Mouse (Mus musculus) erythroblast, embryonic 14.5 days (primary cell): ENCODE data around the gene Tcea3.

Source experiments
- GATA1 ChIP-seq: IDR thresholded peaks from 2 replicates; pipeline ENCODE4 v1.6.1; 2012; ENCODE audit warnings: low read length, inconsistent platforms, mixed read lengths
- TAL1 ChIP-seq: IDR thresholded peaks from 3 replicates; pipeline ENCODE4 v1.6.1; 2012; ENCODE audit warnings: low read length, inconsistent platforms, mixed read lengths

DNA sequence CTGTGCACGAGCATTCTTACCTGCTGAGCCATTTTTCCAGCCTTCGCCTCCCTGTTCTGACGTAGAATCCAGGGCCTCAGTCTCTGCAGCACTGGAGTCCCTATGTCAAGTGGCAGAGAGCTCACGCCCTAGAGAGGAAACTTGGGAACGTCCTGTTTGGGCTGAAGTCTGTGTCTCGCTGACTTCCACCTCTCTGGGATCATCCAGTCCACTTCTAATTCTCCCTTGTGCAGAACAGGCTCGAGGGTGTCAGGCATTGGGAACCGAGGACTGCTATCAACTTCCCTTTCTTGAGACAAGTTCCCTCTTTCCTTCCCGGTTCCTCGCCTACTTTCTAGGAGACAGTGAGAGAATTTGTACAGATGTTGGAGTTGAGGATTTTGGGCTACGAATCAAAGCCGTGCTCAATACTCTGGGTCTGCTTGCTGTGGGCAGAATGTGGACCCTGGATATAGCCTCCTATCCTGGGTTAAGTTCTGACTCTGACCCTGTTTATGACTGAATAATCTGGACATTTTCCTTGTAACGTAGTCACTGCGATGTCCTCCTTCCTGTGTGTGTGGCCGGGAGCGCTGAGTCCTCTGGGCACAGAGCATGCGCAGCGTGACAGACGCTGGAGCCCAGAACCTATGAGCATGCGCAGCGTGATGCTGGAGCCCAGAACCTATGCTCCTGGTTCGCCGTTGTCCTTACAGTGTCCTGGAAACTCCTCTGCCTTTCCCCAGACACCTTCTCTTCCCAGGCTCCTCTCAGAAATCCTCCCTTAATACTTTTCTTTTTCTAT lies 22.7 kb upstream of the Tcea3 start:
- TF ChIP-seq TAL1 (no peak), GATA1 (no peak)
